Mouse (Mus musculus) layer of hippocampus, adult 8-10 months (tissue): Measurements from ENCODE around the gene Amt. TPM values are rescaled to one million over a fixed set of nuclear protein-coding genes. Genes with fewer than 3 reads are reported as not detected.
"Not testable (repeated sequence)": the region's sequence is repeated elsewhere in the genome, so short reads cannot be mapped to it uniquely, and the experiment has no call there.

Experiments
- DNase-seq, 2 experiments: peaks; one replicate each; pipeline ENCODE4 v3.0.0; 2022; ENCODE audit warnings: low spot score in 2 of 2
- total RNA-seq, 4 experiments: library from RNA; stranded (reverse); gene quantifications; 2 replicates each; pipeline ENCODE4 v1.2.4; 2022

Gene Amt
- 10 to 100 TPM; 30.1 to 37.2 (median 34.8) TPM for total RNA-seq

GRCm38 (mm10) chr9:108296453-108297355, at the start of gene Amt:
Gene Amt (plus strand): TSS chr9:108296853.
- DNase-seq, result no peak

GRCm38 (mm10) chr9:108248957-108249356, 47.7 kb upstream of the Amt start:
- no peak for DNase-seq

GRCm38 (mm10) chr9:108251877-108252276, 44.8 kb upstream of the Amt start:
- no peak for DNase-seq

- DNase-seq, result no peak
These were observed 43.9 kb upstream of the Amt start for GRCm38 (mm10) chr9:108252766-108253165.

- DNase-seq, result no peak
These were observed 36.1 kb upstream of the Amt start for GRCm38 (mm10) chr9:108260526-108260925.

- no peak for DNase-seq
These were observed 34.8 kb upstream of the Amt start for GRCm38 (mm10) chr9:108261865-108262264.

GRCm38 (mm10) chr9:108262494-108263049, 34.1 kb upstream of the Amt start:
- no peak for DNase-seq

GRCm38 (mm10) chr9:108263131-108263681, 33.4 kb upstream of the Amt start:
- peak; percentile 14 to 28 for DNase-seq

GRCm38 (mm10) chr9:108263690-108264190, 32.9 kb upstream of the Amt start, which contains the start of gene Dag1:
Gene Dag1 (minus strand): TSS chr9:108263958.
- DNase-seq, result peak; percentile 95 to 97

- DNase-seq, result no peak
These were observed 32.3 kb upstream of the Amt start for GRCm38 (mm10) chr9:108264191-108264921.

- DNase-seq, result no peak
These were observed 30.3 kb upstream of the Amt start for GRCm38 (mm10) chr9:108266261-108266935.

- no peak for DNase-seq
These were observed 29.0 kb upstream of the Amt start for GRCm38 (mm10) chr9:108267691-108268090.

GRCm38 (mm10) chr9:108268701-108269100, 28.0 kb upstream of the Amt start:
- not testable (repeated sequence) for DNase-seq

- DNase-seq, result no peak
These were observed 24.7 kb upstream of the Amt start for GRCm38 (mm10) chr9:108271941-108272340.

- DNase-seq, result no peak
These were observed 24.0 kb upstream of the Amt start for GRCm38 (mm10) chr9:108272691-108273090.

GRCm38 (mm10) chr9:108273485-108273884, 23.2 kb upstream of the Amt start:
- no peak for DNase-seq

GRCm38 (mm10) chr9:108274476-108275330, 21.9 kb upstream of the Amt start:
- DNase-seq, result no peak

- no peak for DNase-seq
These were observed 21.4 kb upstream of the Amt start for GRCm38 (mm10) chr9:108275331-108275659.

GRCm38 (mm10) chr9:108278697-108279450, 17.8 kb upstream of the Amt start:
- no peak for DNase-seq
